Mouse (Mus musculus): ENCODE measurements at regions not wholly inside any gene's neighbourhood (a gene's known extent, or its start where the extent isn't known, plus 50 kb on each side); places are given as distances from the start of the nearest gene placed in this dataset.
A peak's percentile ranks its signal among the peaks of the same experiment; 100 is the strongest.

DNA sequence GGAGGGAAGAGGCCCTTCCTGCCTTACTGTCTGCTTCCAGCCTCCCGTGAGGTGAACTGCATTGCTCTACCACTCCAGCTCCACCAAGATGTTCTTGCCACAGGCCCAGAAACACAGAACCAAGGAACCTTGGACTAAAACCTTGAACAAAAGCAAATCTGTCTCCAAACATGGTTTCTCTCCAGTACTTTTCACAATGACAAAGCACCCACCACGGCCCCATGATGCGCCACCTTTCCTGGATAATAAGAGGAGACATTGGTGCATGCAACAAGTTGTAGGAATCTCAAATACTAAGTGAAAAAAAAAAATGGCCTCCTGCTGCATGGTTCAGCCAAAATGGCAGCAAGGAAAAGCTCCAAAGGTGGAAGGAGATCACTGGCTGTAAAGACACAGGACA lies 172.6 kb downstream of the Rps15a start:
- H3K9me3 ChIP-seq (ENCODE audit: control insufficient read depth, low read length): no peaks in the 10 kb centered on the region
- no peaks in the 10 kb centered on the region for H3K27me3 ChIP-seq (replicated peaks; ENCODE audit: control insufficient read depth, insufficient read depth, low read length)
- ATAC-seq (ENCODE audit: low read depth) (no peak), DNase-seq (ENCODE audit: low spot score) (no peak)
- WGBS: 82% methylated on average over 3 of the region's 3 CpGs
- no peaks in the 10 kb centered on the region for H3K36me3 ChIP-seq (ENCODE audit: control insufficient read depth, insufficient read depth, low read length)
- no peaks in the 10 kb centered on the region for H3K4me1 ChIP-seq (ENCODE audit: control insufficient read depth, insufficient read depth, low read length)
- no peak overlapping the region for H3K27ac ChIP-seq (replicated peaks; ENCODE audit: low read depth, low read length)
- H3K4me3 ChIP-seq (ENCODE audit: low read depth, low read length): no peak overlapping the region
- H3K4me2 ChIP-seq (ENCODE audit: low read depth, low read length): no peak overlapping the region
- no peak overlapping the region for H3K9ac ChIP-seq (ENCODE audit: low read depth, low read length)

GRCm38 (mm10) chr7:117939618-117940017 lies 176.4 kb downstream of the Rps15a start:
- Histone ChIP-seq H3K9me3 (ENCODE audit: control insufficient read depth, low read length) (no peaks in the 10 kb centered on the region), H3K4me1 (ENCODE audit: control insufficient read depth, insufficient read depth, low read length) (no peaks in the 10 kb centered on the region), H3K27me3 (replicated peaks; ENCODE audit: control insufficient read depth, insufficient read depth, low read length) (no peaks in the 10 kb centered on the region), H3K9ac (ENCODE audit: low read depth, low read length) (no peak overlapping the region), H3K36me3 (ENCODE audit: control insufficient read depth, insufficient read depth, low read length) (no peaks in the 10 kb centered on the region), H3K27ac (replicated peaks; ENCODE audit: low read depth, low read length) (no peak overlapping the region), H3K4me2 (ENCODE audit: low read depth, low read length) (no peak overlapping the region), H3K4me3 (ENCODE audit: low read depth, low read length) (no peak overlapping the region)
- no peak for DNase-seq (ENCODE audit: low spot score)
- no peak for ATAC-seq (ENCODE audit: low read depth)
- WGBS: 64% methylated on average over 7 of the region's 7 CpGs

DNA sequence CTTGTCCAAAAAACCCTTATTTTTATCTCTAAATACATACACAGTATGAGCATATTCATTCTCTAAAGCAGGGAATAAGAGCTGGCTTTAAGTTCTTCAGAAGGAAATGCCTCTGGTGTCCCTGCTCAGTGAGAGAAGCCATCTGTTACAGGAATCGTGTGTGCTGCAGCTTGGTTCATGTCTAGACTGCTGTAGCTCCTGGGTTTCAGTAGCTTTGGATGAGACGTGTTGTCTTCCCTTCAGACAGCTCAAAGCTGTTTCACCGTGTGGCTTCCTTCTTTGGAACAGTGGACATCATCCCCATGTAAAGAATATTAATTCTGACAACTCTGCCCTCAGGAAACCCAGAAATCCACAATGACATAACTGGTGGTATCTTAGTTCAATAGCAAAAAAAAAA lies 181.1 kb downstream of the Rps15a start:
- no peak overlapping the region for H3K27ac ChIP-seq (replicated peaks; ENCODE audit: low read depth, low read length)
- H3K4me3 ChIP-seq (ENCODE audit: low read depth, low read length): no peak overlapping the region
- 63% methylated on average over 3 of the region's 3 CpGs for WGBS
- no peaks in the 10 kb centered on the region for H3K27me3 ChIP-seq (replicated peaks; ENCODE audit: control insufficient read depth, insufficient read depth, low read length)
- H3K36me3 ChIP-seq (ENCODE audit: control insufficient read depth, insufficient read depth, low read length): no peaks in the 10 kb centered on the region
- H3K9ac ChIP-seq (ENCODE audit: low read depth, low read length): no peak overlapping the region
- ATAC-seq (ENCODE audit: low read depth) (no peak), DNase-seq (ENCODE audit: low spot score) (no peak)
- H3K4me1 ChIP-seq (ENCODE audit: control insufficient read depth, insufficient read depth, low read length): no peaks in the 10 kb centered on the region
- H3K9me3 ChIP-seq (ENCODE audit: control insufficient read depth, low read length): no peaks in the 10 kb centered on the region
- no peak overlapping the region for H3K4me2 ChIP-seq (ENCODE audit: low read depth, low read length)

DNA sequence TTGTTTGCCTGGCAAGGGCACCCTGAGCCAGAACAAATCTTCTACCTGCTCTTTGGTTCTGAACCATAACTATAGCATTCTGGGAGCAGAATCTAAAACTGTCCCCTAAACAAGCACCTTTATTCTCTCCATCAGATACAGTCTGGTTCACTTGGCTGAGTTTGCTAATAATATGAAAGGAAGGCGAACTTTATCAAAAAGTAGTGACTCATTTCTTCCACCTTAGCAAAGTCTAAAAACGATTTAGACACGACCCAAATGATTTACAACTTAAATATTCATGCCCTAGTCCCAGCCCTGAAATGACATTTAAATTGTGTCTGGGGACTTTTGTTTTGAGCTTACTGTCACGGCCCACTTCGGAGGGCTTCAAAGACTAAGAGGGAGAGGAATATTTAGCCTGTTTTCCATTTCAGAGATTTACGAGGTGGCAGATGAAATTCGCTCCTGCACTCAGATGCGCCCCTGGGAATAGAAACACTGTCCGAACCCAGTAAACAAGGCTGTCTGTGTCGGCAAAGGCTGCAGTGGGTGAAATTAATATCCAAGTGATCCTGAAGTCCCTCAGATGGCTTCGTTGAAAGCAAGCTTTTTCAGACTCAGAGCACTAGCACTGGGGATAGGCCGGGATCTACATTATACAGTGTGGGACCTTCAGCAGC lies 184.6 kb downstream of the Rps15a start:
- Histone ChIP-seq H3K9me3 (ENCODE audit: control insufficient read depth, low read length) (no peaks in the 10 kb centered on the region), H3K4me3 (ENCODE audit: low read depth, low read length) (no peak overlapping the region), H3K9ac (ENCODE audit: low read depth, low read length) (no peak overlapping the region), H3K27me3 (replicated peaks; ENCODE audit: control insufficient read depth, insufficient read depth, low read length) (no peaks in the 10 kb centered on the region), H3K36me3 (ENCODE audit: control insufficient read depth, insufficient read depth, low read length) (no peaks in the 10 kb centered on the region), H3K27ac (replicated peaks; ENCODE audit: low read depth, low read length) (no peak overlapping the region), H3K4me1 (ENCODE audit: control insufficient read depth, insufficient read depth, low read length) (no peaks in the 10 kb centered on the region), H3K4me2 (ENCODE audit: low read depth, low read length) (no peak overlapping the region)
- 68% methylated on average over 12 of the region's 12 CpGs for WGBS
- DNase-seq (ENCODE audit: low spot score) (no peak), ATAC-seq (ENCODE audit: low read depth) (no peak)

DNA sequence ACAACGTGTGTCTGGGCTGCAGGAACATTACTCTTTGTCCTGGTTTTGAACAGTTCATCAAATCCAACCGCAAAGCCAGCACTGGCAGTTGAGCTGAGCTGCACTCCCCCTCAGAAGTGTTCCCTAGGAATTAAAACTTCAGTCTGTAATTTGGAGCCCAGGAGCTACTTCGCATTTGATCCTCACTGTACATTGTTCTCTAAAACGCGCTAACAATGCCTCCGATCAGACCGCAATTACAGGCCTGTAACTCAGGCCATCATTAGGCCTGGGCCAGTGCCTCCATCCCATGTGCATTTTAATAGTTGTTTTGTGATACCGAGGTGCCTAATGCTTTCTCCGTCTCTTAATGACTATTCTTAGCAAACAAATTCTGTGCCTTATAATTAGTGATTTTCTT lies 185.6 kb downstream of the Rps15a start:
- WGBS: 84% methylated on average over 9 of the region's 9 CpGs
- no peak overlapping the region for H3K4me3 ChIP-seq (ENCODE audit: low read depth, low read length)
- H3K27me3 ChIP-seq (replicated peaks; ENCODE audit: control insufficient read depth, insufficient read depth, low read length): no peaks in the 10 kb centered on the region
- no peak for ATAC-seq (ENCODE audit: low read depth)
- H3K4me2 ChIP-seq (ENCODE audit: low read depth, low read length): no peak overlapping the region
- peak; percentile 22 for DNase-seq (ENCODE audit: low spot score)
- no peak overlapping the region for H3K27ac ChIP-seq (replicated peaks; ENCODE audit: low read depth, low read length)
- no peak overlapping the region for H3K9ac ChIP-seq (ENCODE audit: low read depth, low read length)
- no peaks in the 10 kb centered on the region for H3K36me3 ChIP-seq (ENCODE audit: control insufficient read depth, insufficient read depth, low read length)
- no peaks in the 10 kb centered on the region for H3K9me3 ChIP-seq (ENCODE audit: control insufficient read depth, low read length)
- H3K4me1 ChIP-seq (ENCODE audit: control insufficient read depth, insufficient read depth, low read length): no peaks in the 10 kb centered on the region

GRCm38 (mm10) chr7:117926396-117926795 lies 189.6 kb downstream of the Rps15a start:
- Histone ChIP-seq H3K9ac (ENCODE audit: low read depth, low read length) (no peak overlapping the region), H3K4me2 (ENCODE audit: low read depth, low read length) (no peak overlapping the region), H3K4me3 (ENCODE audit: low read depth, low read length) (no peak overlapping the region), H3K9me3 (ENCODE audit: control insufficient read depth, low read length) (no peaks in the 10 kb centered on the region), H3K27me3 (replicated peaks; ENCODE audit: control insufficient read depth, insufficient read depth, low read length) (no peaks in the 10 kb centered on the region), H3K27ac (replicated peaks; ENCODE audit: low read depth, low read length) (no peak overlapping the region), H3K4me1 (ENCODE audit: control insufficient read depth, insufficient read depth, low read length) (no peaks in the 10 kb centered on the region), H3K36me3 (ENCODE audit: control insufficient read depth, insufficient read depth, low read length) (no peaks in the 10 kb centered on the region)
- WGBS: 14% methylated on average over 1 of the region's 1 CpGs
- ATAC-seq (ENCODE audit: low read depth): no peak
- DNase-seq (ENCODE audit: low spot score): peak; percentile 37

GRCm38 (mm10) chr7:117922270-117922669 lies 193.7 kb downstream of the Rps15a start:
- Histone ChIP-seq H3K27ac (replicated peaks; ENCODE audit: low read depth, low read length) (no peak overlapping the region), H3K9me3 (ENCODE audit: control insufficient read depth, low read length) (no peaks in the 10 kb centered on the region), H3K27me3 (replicated peaks; ENCODE audit: control insufficient read depth, insufficient read depth, low read length) (no peaks in the 10 kb centered on the region), H3K36me3 (ENCODE audit: control insufficient read depth, insufficient read depth, low read length) (no peaks in the 10 kb centered on the region), H3K4me1 (ENCODE audit: control insufficient read depth, insufficient read depth, low read length) (no peaks in the 10 kb centered on the region), H3K9ac (ENCODE audit: low read depth, low read length) (no peak overlapping the region), H3K4me2 (ENCODE audit: low read depth, low read length) (no peak overlapping the region), H3K4me3 (ENCODE audit: low read depth, low read length) (no peak overlapping the region)
- DNase-seq (ENCODE audit: low spot score) (no peak), ATAC-seq (ENCODE audit: low read depth) (no peak)

DNA sequence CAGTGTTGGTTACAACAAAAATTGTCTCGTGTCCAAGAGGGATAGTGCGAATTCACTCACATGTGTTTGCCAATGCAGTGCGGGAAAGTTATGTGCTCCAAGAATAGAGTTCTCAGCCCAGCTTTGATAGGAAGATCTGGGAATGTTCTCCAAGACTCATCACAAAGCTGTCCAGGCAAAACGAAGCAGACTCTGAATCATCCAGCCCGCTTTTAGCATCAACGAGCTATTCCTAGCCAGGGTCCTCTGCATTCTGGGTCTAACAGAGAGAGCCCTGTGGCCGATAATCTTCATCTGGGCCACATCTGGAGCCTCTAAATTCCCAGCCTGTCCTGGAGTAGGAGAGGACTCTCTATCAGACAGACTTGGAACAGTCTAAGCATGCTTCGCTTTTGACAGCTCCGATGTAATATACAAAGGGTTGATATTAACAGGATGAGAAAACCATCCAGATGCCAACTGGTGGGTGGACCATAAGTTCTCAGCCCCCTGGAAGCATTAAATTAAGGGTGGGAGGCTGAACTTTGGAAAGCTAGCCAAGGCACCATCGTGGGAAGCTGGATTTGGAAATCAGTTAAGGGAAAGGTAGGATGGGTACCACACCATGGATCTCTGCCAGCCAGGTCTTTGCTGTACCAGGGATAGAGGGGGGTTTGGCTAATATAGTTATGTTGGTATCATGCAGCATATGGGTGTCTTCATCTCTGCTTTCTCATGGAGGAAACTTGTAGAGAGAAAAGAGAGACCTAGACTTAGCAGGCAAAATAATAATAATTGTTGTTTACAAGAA lies 197.6 kb downstream of the Rps15a start:
- Histone ChIP-seq H3K27ac (replicated peaks; ENCODE audit: low read depth, low read length) (no peak overlapping the region), H3K36me3 (ENCODE audit: control insufficient read depth, insufficient read depth, low read length) (no peaks in the 10 kb centered on the region), H3K27me3 (replicated peaks; ENCODE audit: control insufficient read depth, insufficient read depth, low read length) (no peaks in the 10 kb centered on the region), H3K4me3 (ENCODE audit: low read depth, low read length) (no peak overlapping the region), H3K9ac (ENCODE audit: low read depth, low read length) (no peak overlapping the region), H3K4me2 (ENCODE audit: low read depth, low read length) (no peak overlapping the region), H3K4me1 (ENCODE audit: control insufficient read depth, insufficient read depth, low read length) (no peaks in the 10 kb centered on the region), H3K9me3 (ENCODE audit: control insufficient read depth, low read length) (no peaks in the 10 kb centered on the region)
- ATAC-seq (ENCODE audit: low read depth) (no peak), DNase-seq (ENCODE audit: low spot score) (no peak)
- 88% methylated on average over 10 of the region's 10 CpGs for WGBS

GRCm38 (mm10) chr7:117916915-117917314 lies 199.1 kb downstream of the Rps15a start:
- ATAC-seq (ENCODE audit: low read depth) (no peak), DNase-seq (ENCODE audit: low spot score) (no peak)
- 87% methylated on average over 6 of the region's 6 CpGs for WGBS
- H3K9ac ChIP-seq (ENCODE audit: low read depth, low read length): no peak overlapping the region
- H3K4me3 ChIP-seq (ENCODE audit: low read depth, low read length): no peak overlapping the region
- H3K9me3 ChIP-seq (ENCODE audit: control insufficient read depth, low read length): no peaks in the 10 kb centered on the region
- H3K4me2 ChIP-seq (ENCODE audit: low read depth, low read length): no peak overlapping the region
- H3K27ac ChIP-seq (replicated peaks; ENCODE audit: low read depth, low read length): no peak overlapping the region
- no peaks in the 10 kb centered on the region for H3K4me1 ChIP-seq (ENCODE audit: control insufficient read depth, insufficient read depth, low read length)
- no peaks in the 10 kb centered on the region for H3K36me3 ChIP-seq (ENCODE audit: control insufficient read depth, insufficient read depth, low read length)
- H3K27me3 ChIP-seq (replicated peaks; ENCODE audit: control insufficient read depth, insufficient read depth, low read length): no peaks in the 10 kb centered on the region

All from embryonic facial prominence, embryonic 14.5 days (tissue).